Mouse (Mus musculus) CH12.LX (cell line): ENCODE measurements around the gene Rgl1.

Source experiments
- CHD2 ChIP-seq: IDR thresholded peaks from 2 replicates; pipeline ENCODE4 v1.6.1; 2011; ENCODE audit warnings: low read length, improper control_type of control experiment
- CTCF ChIP-seq, 2 experiments: IDR thresholded peaks in 1 of 2; conservative IDR thresholded peaks in 1 of 2; 2 replicates each; pipeline ENCODE4 v1.5.1; 2011 to 2012; ENCODE audit warnings: low read depth in 2 of 2, low read length in 2 of 2, improper control_type of control experiment in 1 of 2, inconsistent platforms in 1 of 2, mild to moderate bottlenecking in 1 of 2, moderate library complexity in 1 of 2
- E2F4 ChIP-seq: IDR thresholded peaks from 2 replicates; pipeline ENCODE4 v1.6.1; 2011; ENCODE audit warnings: low read depth, low read length, improper control_type of control experiment; ENCODE audit not compliant: insufficient replicate concordance
- ELF1 ChIP-seq: IDR thresholded peaks from 2 replicates; pipeline ENCODE4 v1.6.1; 2014; ENCODE audit warnings: low read depth, mild to moderate bottlenecking, inconsistent platforms, low read length, improper control_type of control experiment
- EP300 ChIP-seq: IDR thresholded peaks from 2 replicates; pipeline ENCODE4 v1.6.1; 2011; ENCODE audit warnings: low read length, improper control_type of control experiment
- JUND ChIP-seq: conservative IDR thresholded peaks from 2 replicates; pipeline ENCODE4 v1.6.1; 2011; ENCODE audit warnings: low read depth, low read length, improper control_type of control experiment
- KAT2A ChIP-seq: IDR thresholded peaks from 2 replicates; pipeline ENCODE4 v1.6.1; 2012; ENCODE audit warnings: low read length, improper control_type of control experiment, inconsistent platforms; ENCODE audit not compliant: insufficient replicate concordance
- POLR2A ChIP-seq: IDR thresholded peaks from 2 replicates; pipeline ENCODE4 v1.6.1; 2011; ENCODE audit warnings: low read depth, mild to moderate bottlenecking, improper control_type of control experiment, low read length
- RAD21 ChIP-seq: IDR thresholded peaks from 2 replicates; pipeline ENCODE4 v1.6.1; 2011; ENCODE audit warnings: low read depth, mild to moderate bottlenecking, low read length, improper control_type of control experiment, moderate library complexity
- SIN3A ChIP-seq: IDR thresholded peaks from 2 replicates; pipeline ENCODE4 v1.6.1; 2012; ENCODE audit warnings: low read length, improper control_type of control experiment, inconsistent platforms
- TCF12 ChIP-seq: IDR thresholded peaks from 2 replicates; pipeline ENCODE4 v1.6.1; 2014; ENCODE audit warnings: low read depth, mild to moderate bottlenecking, inconsistent platforms, low read length, improper control_type of control experiment

GRCm38 (mm10) chr1:152790821-152791220, 24.7 kb upstream of the Rgl1 start:
- TF ChIP-seq EP300 = no peak
- no peak for TF ChIP-seq POLR2A
- no peak for TF ChIP-seq E2F4
- no peak for TF ChIP-seq CTCF (conservative IDR thresholded peaks at IDR 0.05 in 1 of 2, IDR thresholded peaks at IDR 0.05 in 1 of 2; ENCODE audit: low read depth in 2 of 2, low read length in 2 of 2)
- TF ChIP-seq ELF1 = no peak
- no peak for TF ChIP-seq JUND
- TF ChIP-seq CHD2 = no peak
- no peak for TF ChIP-seq RAD21
- TF ChIP-seq SIN3A = no peak
- TF ChIP-seq TCF12 = no peak
- TF ChIP-seq KAT2A = no peak
